Mouse (Mus musculus): ENCODE results near the gene Trim47.

- TF ChIP-seq CTCF (IDR thresholded peaks at IDR 0.05; ENCODE audit: low read depth) (no peak), EP300 (IDR thresholded peaks at IDR 0.05; ENCODE audit: low read depth) (no peak)
Observed at GRCm38 (mm10) chr11:116143468-116143867, 16.5 kb upstream of the Trim47 start.

Data from heart, postnatal 0 days (tissue).